Mouse (Mus musculus) CH12.LX (cell line): ENCODE measurements at regions not wholly inside any gene's neighbourhood (a gene's known extent, or its start where the extent isn't known, plus 50 kb on each side); places are given as distances from the start of the nearest gene placed in this dataset.

Source experiments
- DNase-seq: peaks from one replicate; pipeline ENCODE4 v3.0.0-alpha.2; 2013; ENCODE audit errors: extremely low read depth
- H3K27ac ChIP-seq: 2 replicates; pipeline ENCODE4 v1.5.1; 2012; ENCODE audit warnings: low read depth, mild to moderate bottlenecking, control low read depth, moderate library complexity; ENCODE audit not compliant: insufficient read depth
- H3K27me3 ChIP-seq: replicated peaks from 2 replicates; pipeline ENCODE3; 2012; ENCODE audit warnings: inconsistent platforms
- H3K36me3 ChIP-seq, 2 experiments: replicated peaks in 1 of 2; 2 replicates each; pipeline versions ENCODE3 to v1.6.1; 2012; ENCODE audit warnings: inconsistent platforms in 1 of 2, low read length in 1 of 2, mild to moderate bottlenecking in 1 of 2, mixed read lengths in 1 of 2, moderate library complexity in 1 of 2; ENCODE audit not compliant: control insufficient read depth in 1 of 2, insufficient read depth in 1 of 2
- H3K4me1 ChIP-seq, 2 experiments: 2 replicates each; pipeline ENCODE4 v1.6.1; 2012; ENCODE audit warnings: inconsistent platforms in 1 of 2, moderate library complexity in 1 of 2; ENCODE audit not compliant: insufficient read depth in 2 of 2, control insufficient read depth in 1 of 2
- H3K4me2 ChIP-seq: 2 replicates; pipeline ENCODE4 v1.6.1; 2012; ENCODE audit warnings: low read depth, mild to moderate bottlenecking, control low read depth; ENCODE audit not compliant: poor library complexity, insufficient read depth, severe bottlenecking
- H3K4me3 ChIP-seq, 3 experiments: fragments of 150-350 bp in 1 of 3; sonication (generic) in 1 of 3; replicated peaks in 1 of 3; 2 replicates each; pipeline versions ENCODE3 to v1.5.1; 2011 to 2012; ENCODE audit warnings: low read depth in 2 of 3, low read length in 2 of 3, mild to moderate bottlenecking in 2 of 3, moderate library complexity in 2 of 3, control low read depth in 1 of 3, improper control_type of control experiment in 1 of 3, inconsistent platforms in 1 of 3, mixed read lengths in 1 of 3; ENCODE audit not compliant: poor library complexity in 1 of 3
- H3K79me2 ChIP-seq: replicated peaks from 2 replicates; pipeline ENCODE4 v1.6.1; 2012; ENCODE audit warnings: mild to moderate bottlenecking, moderate library complexity; ENCODE audit not compliant: control insufficient read depth, poor library complexity, insufficient read depth, severe bottlenecking; ENCODE audit errors: extremely low read depth
- H3K9ac ChIP-seq: 2 replicates; pipeline ENCODE4 v1.6.1; 2012; ENCODE audit warnings: low read depth, mild to moderate bottlenecking, control low read depth, moderate library complexity; ENCODE audit not compliant: insufficient read depth
- H3K9me3 ChIP-seq: replicated peaks from 2 replicates; pipeline ENCODE3; 2012; ENCODE audit warnings: low read length, inconsistent platforms, mixed read lengths
- BHLHE40 ChIP-seq: IDR thresholded peaks from 2 replicates; pipeline ENCODE4 v1.6.1; 2011; ENCODE audit warnings: mild to moderate bottlenecking, low read depth, low read length, improper control_type of control experiment
- CHD1 ChIP-seq: IDR thresholded peaks from 2 replicates; pipeline ENCODE4 v1.6.1; 2012; ENCODE audit warnings: low read depth, low read length, improper control_type of control experiment, inconsistent platforms
- ELF1 ChIP-seq: IDR thresholded peaks from 2 replicates; pipeline ENCODE4 v1.6.1; 2014; ENCODE audit warnings: low read depth, mild to moderate bottlenecking, inconsistent platforms, low read length, improper control_type of control experiment
- EP300 ChIP-seq: IDR thresholded peaks from 2 replicates; pipeline ENCODE4 v1.6.1; 2011; ENCODE audit warnings: low read length, improper control_type of control experiment
- GABPA ChIP-seq: IDR thresholded peaks from 2 replicates; pipeline ENCODE4 v1.6.1; 2012; ENCODE audit warnings: low read depth, low read length, improper control_type of control experiment, inconsistent platforms; ENCODE audit not compliant: insufficient replicate concordance
- HCFC1 ChIP-seq: IDR thresholded peaks from 2 replicates; pipeline ENCODE4 v1.6.1; 2012; ENCODE audit warnings: low read depth, mild to moderate bottlenecking, inconsistent platforms, low read length, improper control_type of control experiment
- IRF4 ChIP-seq: IDR thresholded peaks from 2 replicates; pipeline ENCODE4 v1.6.1; 2014; ENCODE audit warnings: low read depth, mild to moderate bottlenecking, inconsistent platforms, low read length, improper control_type of control experiment
- JUN ChIP-seq: IDR thresholded peaks from 2 replicates; pipeline ENCODE4 v1.6.1; 2011; ENCODE audit warnings: low read depth, mild to moderate bottlenecking, low read length, improper control_type of control experiment, moderate library complexity; ENCODE audit not compliant: insufficient read depth
- JUND ChIP-seq: conservative IDR thresholded peaks from 2 replicates; pipeline ENCODE4 v1.6.1; 2011; ENCODE audit warnings: low read depth, low read length, improper control_type of control experiment
- KAT2A ChIP-seq: IDR thresholded peaks from 2 replicates; pipeline ENCODE4 v1.6.1; 2012; ENCODE audit warnings: low read length, improper control_type of control experiment, inconsistent platforms; ENCODE audit not compliant: insufficient replicate concordance
- MAFK ChIP-seq: IDR thresholded peaks from 2 replicates; pipeline ENCODE4 v1.6.1; 2011; ENCODE audit warnings: low read length, improper control_type of control experiment; ENCODE audit not compliant: insufficient replicate concordance
- MAZ ChIP-seq: IDR thresholded peaks from 2 replicates; pipeline ENCODE4 v1.6.1; 2012; ENCODE audit warnings: low read depth, mild to moderate bottlenecking, inconsistent platforms, low read length, improper control_type of control experiment, moderate library complexity
- MEF2A ChIP-seq: IDR thresholded peaks from 2 replicates; pipeline ENCODE4 v1.6.1; 2014; ENCODE audit warnings: low read depth, mild to moderate bottlenecking, inconsistent platforms, low read length, improper control_type of control experiment, borderline replicate concordance
- MYC ChIP-seq: IDR thresholded peaks from 2 replicates; pipeline ENCODE4 v1.6.1; 2011; ENCODE audit warnings: low read depth, mild to moderate bottlenecking, improper control_type of control experiment, low read length
- POLR2A ChIP-seq: IDR thresholded peaks from 2 replicates; pipeline ENCODE4 v1.6.1; 2011; ENCODE audit warnings: low read depth, mild to moderate bottlenecking, improper control_type of control experiment, low read length
- POLR2AphosphoS2 ChIP-seq: IDR thresholded peaks from 2 replicates; pipeline ENCODE4 v1.6.1; 2011; ENCODE audit warnings: low read depth, low read length, improper control_type of control experiment
- RCOR1 ChIP-seq: conservative IDR thresholded peaks from 2 replicates; pipeline ENCODE4 v1.6.1; 2012; ENCODE audit warnings: low read depth, mild to moderate bottlenecking, inconsistent platforms, low read length, improper control_type of control experiment
- SIN3A ChIP-seq: IDR thresholded peaks from 2 replicates; pipeline ENCODE4 v1.6.1; 2012; ENCODE audit warnings: low read length, improper control_type of control experiment, inconsistent platforms
- TBP ChIP-seq: conservative IDR thresholded peaks from 2 replicates; pipeline ENCODE4 v1.6.1; 2011; ENCODE audit warnings: low read depth, low read length, improper control_type of control experiment
- TCF12 ChIP-seq: IDR thresholded peaks from 2 replicates; pipeline ENCODE4 v1.6.1; 2014; ENCODE audit warnings: low read depth, mild to moderate bottlenecking, inconsistent platforms, low read length, improper control_type of control experiment
- USF2 ChIP-seq: conservative IDR thresholded peaks from 2 replicates; pipeline ENCODE4 v1.6.1; 2011; ENCODE audit warnings: low read depth, low read length, improper control_type of control experiment
- ZKSCAN1 ChIP-seq: IDR thresholded peaks from 2 replicates; pipeline ENCODE4 v1.6.1; 2012; ENCODE audit warnings: low read depth, inconsistent platforms, low read length, improper control_type of control experiment, borderline replicate concordance
- ZMIZ1 ChIP-seq: IDR thresholded peaks from 2 replicates; pipeline ENCODE4 v1.6.1; 2012; ENCODE audit warnings: low read depth, mild to moderate bottlenecking, inconsistent platforms, low read length, improper control_type of control experiment
- dilution Hi-C: fragments of 300-500 bp; cut with MboI; formaldehyde crosslinking; loops from 2 replicates; pipeline ENCODE4 v1.14.3; 2020; ENCODE audit warnings: low sequenced_read_pairs; ENCODE audit not compliant: extremely low pct_unique_long_range_greater_than_20kb, extremely low pct_ligation_motif_present
- in situ Hi-C: fragments of 300-500 bp; cut with MboI; formaldehyde crosslinking; loops from 3 replicates; pipeline ENCODE4 v1.14.3; 2019; ENCODE audit warnings: low sequenced_read_pairs, low pct_ligation_motif_present, low pct_unique_long_range_greater_than_20kb, mixed read lengths

- dilution Hi-C loops = no loop called here
- Histone ChIP-seq H3K27ac (no peak overlapping the region), H3K79me2 (no peaks in the 10 kb centered on the region), H3K27me3 (no peaks in the 10 kb centered on the region), H3K4me1 (no peaks in the 10 kb centered on the region), H3K36me3 (no peaks in the 10 kb centered on the region), H3K4me3 (no peak overlapping the region), H3K4me2 (no peak overlapping the region), H3K9me3 (peaks cover 94% of the 10 kb centered on the region), H3K9ac (no peak overlapping the region)
- TF ChIP-seq BHLHE40 (no peak), JUN (no peak), KAT2A (no peak), ZMIZ1 (no peak), JUND (no peak), SIN3A (no peak), HCFC1 (no peak), MAZ (no peak), MAFK (no peak)
- DNase-seq = no peak
- in situ Hi-C loops = no loop called here
Observed at GRCm38 (mm10) chr15:86696806-86697205, 482.5 kb downstream of the Tbc1d22a start.

- no peaks in the 10 kb centered on the region for H3K27me3 ChIP-seq
Observed at GRCm38 (mm10) chr15:86710429-86710828, 496.2 kb downstream of the Tbc1d22a start.

More at GRCm38 (mm10) chr15:86710429-86710828, 496.2 kb downstream of the Tbc1d22a start:
- dilution Hi-C loops = no loop called here
- Histone ChIP-seq H3K9ac (no peak overlapping the region), H3K4me1 (no peaks in the 10 kb centered on the region), H3K4me3 (no peak overlapping the region), H3K79me2 (no peaks in the 10 kb centered on the region), H3K9me3 (peaks cover 88% of the 10 kb centered on the region)
- in situ Hi-C loops = no loop called here
- TF ChIP-seq RCOR1 = no peak
- TF ChIP-seq IRF4 = no peak
- no peak for TF ChIP-seq TCF12
- TF ChIP-seq GABPA = no peak
- TF ChIP-seq ELF1 = no peak
- TF ChIP-seq TBP = no peak
- TF ChIP-seq HCFC1 = no peak
- no peak for TF ChIP-seq USF2
- no peak for TF ChIP-seq ZKSCAN1
- TF ChIP-seq MEF2A = no peak
- TF ChIP-seq CHD1 = no peak
- no peak for TF ChIP-seq MYC
- TF ChIP-seq EP300 = no peak
- TF ChIP-seq POLR2AphosphoS2 = no peak
- TF ChIP-seq BHLHE40 = no peak
- TF ChIP-seq POLR2A = no peak
- TF ChIP-seq, all 38 proteins: peak for 0
- Histone ChIP-seq H3K36me3 (no peaks in the 10 kb centered on the region), H3K4me2 (no peak overlapping the region), H3K27ac (no peak overlapping the region)
- no peak for DNase-seq
